Mouse (Mus musculus): ENCODE data around the gene Borcs5. TPM values are rescaled to one million over a fixed set of nuclear protein-coding genes. Genes with fewer than 3 reads are reported as not detected.

Gene Borcs5
- polyA plus RNA-seq (2012; rRNA removed) = 22.1 and 30.7 TPM in 2 replicates

GRCm38 (mm10) chr6:134639210-134639609, at the start of gene Borcs5:
Gene Borcs5, plus strand, starts transcription at chr6:134639510.

GRCm38 (mm10) chr6:134631947-134632687, 7.2 kb upstream of the Borcs5 start, which contains the start of gene Mansc1:
Gene Mansc1, minus strand, starts transcription at chr6:134632488.

Other genes starting within 250 kb of the Borcs5 start
- 0.06 and 0.08 TPM in 2 replicates for gene Bcl2l14, start 243.2 kb upstream of the Borcs5 start, polyA plus RNA-seq (2012; rRNA removed)
- 43.5 and 46.1 TPM in 2 replicates for gene Lrp6, start 72.5 kb upstream of the Borcs5 start, polyA plus RNA-seq (2012; rRNA removed)
- gene Mansc1, start 7.0 kb upstream of the Borcs5 start, polyA plus RNA-seq (2012; rRNA removed) = 8.7 and 11.6 TPM in 2 replicates
- gene Dusp16, start 153.1 kb downstream of the Borcs5 start, polyA plus RNA-seq (2012; rRNA removed) = 20.9 and 21.1 TPM in 2 replicates
- 6.4 and 6.5 TPM in 2 replicates for gene Crebl2, start 190.6 kb downstream of the Borcs5 start, polyA plus RNA-seq (2012; rRNA removed)